Mouse (Mus musculus) neural tube, embryonic 11.5 days (tissue): Measurements from ENCODE around the gene Nr0b2. TPM values are rescaled to one million over a fixed set of nuclear protein-coding genes. Genes with fewer than 3 reads are reported as not detected.

Experiments
- ATAC-seq: fragments of 200-750 bp; cut with Nextera tagmentation; 2 replicates; pipeline ENCODE4 v1.8.0; 2017; ENCODE audit warnings: moderate number of reproducible peaks, mild to moderate bottlenecking, moderate TSS enrichment, moderate library complexity; ENCODE audit not compliant: insufficient read depth, low FRiP score, low TSS enrichment
- DNase-seq: peaks from one replicate; pipeline ENCODE4 v3.0.0-alpha.2; 2015; ENCODE audit warnings: low spot score
- H3K27ac ChIP-seq: fragments of 300-500 bp; sonication (generic); 2 replicates; pipeline ENCODE4 v1.5.1; 2014; ENCODE audit warnings: low read depth, mild to moderate bottlenecking, low read length
- H3K27me3 ChIP-seq: fragments of 300-500 bp; sonication (generic); 2 replicates; pipeline ENCODE4 v1.6.1; 2014; ENCODE audit warnings: mild to moderate bottlenecking, low read length, mixed read lengths; ENCODE audit not compliant: control insufficient read depth, insufficient read depth
- H3K36me3 ChIP-seq: fragments of 300-500 bp; sonication (generic); 2 replicates; pipeline ENCODE4 v1.6.1; 2014; ENCODE audit warnings: mild to moderate bottlenecking, low read length, moderate library complexity, mixed read lengths; ENCODE audit not compliant: control insufficient read depth, insufficient read depth
- H3K4me1 ChIP-seq: fragments of 300-500 bp; sonication (generic); 2 replicates; pipeline ENCODE4 v1.6.1; 2014; ENCODE audit warnings: low read length, mixed read lengths; ENCODE audit not compliant: control insufficient read depth, insufficient read depth
- H3K4me2 ChIP-seq: fragments of 300-500 bp; sonication (generic); 2 replicates; pipeline ENCODE4 v1.6.1; 2014; ENCODE audit warnings: low read depth, mild to moderate bottlenecking, moderate library complexity
- H3K4me3 ChIP-seq: fragments of 300-500 bp; sonication (generic); 2 replicates; pipeline ENCODE4 v1.5.1; 2014; ENCODE audit warnings: low read depth, low read length
- H3K9ac ChIP-seq: fragments of 300-500 bp; sonication (generic); 2 replicates; pipeline ENCODE4 v1.6.1; 2014; ENCODE audit warnings: mild to moderate bottlenecking, low read length
- H3K9me3 ChIP-seq: fragments of 300-500 bp; sonication (generic); 2 replicates; pipeline ENCODE4 v1.6.1; 2016; ENCODE audit warnings: low read length; ENCODE audit not compliant: control insufficient read depth
- WGBS: fragments of 180-500 bp; shearing (Covaris S2); extraction: QIAGEN DNeasy Blood & Tissue Kit; methylation state at CpG from one replicate; pipeline ENCODE4 v1.1.7; 2014; 5-methylcytosine and 5-hydroxymethylcytosine counted together
- polyA plus RNA-seq: library from polyadenylated mRNA; unstranded; fragments of >200 nt; fragmentation: Nextera tagmentation; extraction: Ambion mirVana; gene quantifications from 2 replicates; pipeline ENCODE4 v1.2.1, GENCODE M21; 2014

Nr0b2 gene
- polyA plus RNA-seq, 1 experiment from 2014 or later, result not detected

- H3K36me3 ChIP-seq, result no peaks in the 10 kb centered on the region
Observed at GRCm38 (mm10) chr4:133552029-133552428, 1.1 kb upstream of the Nr0b2 start.

DNA sequence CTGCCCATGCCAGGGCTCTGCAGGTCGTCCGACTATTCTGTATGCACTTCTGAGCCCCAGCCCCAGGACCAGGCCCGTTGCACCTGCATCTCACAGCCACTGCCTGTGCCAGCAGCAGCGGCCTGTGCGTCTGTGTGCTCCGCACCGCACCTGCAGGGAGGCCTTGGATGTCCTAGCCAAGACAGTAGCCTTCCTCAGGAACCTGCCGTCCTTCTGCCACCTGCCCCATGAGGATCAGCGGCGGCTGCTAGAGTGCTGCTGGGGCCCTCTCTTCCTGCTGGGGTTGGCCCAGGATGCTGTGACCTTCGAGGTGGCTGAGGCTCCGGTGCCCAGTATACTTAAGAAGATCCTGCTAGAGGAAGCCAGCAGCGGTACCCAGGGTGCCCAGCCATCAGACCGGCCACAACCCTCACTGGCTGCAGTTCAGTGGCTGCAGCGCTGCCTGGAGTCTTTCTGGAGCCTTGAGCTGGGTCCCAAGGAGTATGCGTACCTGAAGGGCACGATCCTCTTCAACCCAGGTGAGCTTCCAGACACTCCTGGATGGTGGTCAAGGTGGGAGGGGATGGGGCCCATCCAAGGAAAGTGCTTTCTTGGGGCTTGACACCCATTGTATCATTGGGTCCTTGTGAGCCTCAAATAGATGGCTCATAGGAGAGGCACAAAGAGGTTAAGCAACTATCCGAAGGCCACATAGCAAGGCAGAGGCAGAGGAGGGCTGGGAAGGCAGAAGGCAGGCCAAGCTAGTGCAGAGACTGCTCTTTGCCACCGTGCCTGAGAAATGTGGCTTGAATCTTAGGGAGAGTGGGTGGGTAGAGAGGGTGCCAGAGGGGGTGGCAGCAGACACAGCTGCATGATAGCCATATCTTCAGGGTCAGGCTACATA lies 513 bp downstream of the Nr0b2 start:
- ATAC-seq (no peak), DNase-seq (no peak)
- H3K36me3 ChIP-seq, result no peaks in the 10 kb centered on the region
- no peaks in the 10 kb centered on the region for H3K4me1 ChIP-seq
- 77% methylated on average over 19 of the region's 19 CpGs for WGBS
- no peaks in the 10 kb centered on the region for H3K27me3 ChIP-seq
- no peak overlapping the region for H3K4me3 ChIP-seq
- no peak overlapping the region for H3K9ac ChIP-seq
- no peaks in the 10 kb centered on the region for H3K9me3 ChIP-seq
- no peak overlapping the region for H3K4me2 ChIP-seq
- no peak overlapping the region for H3K27ac ChIP-seq

More at GRCm38 (mm10) chr4:133552029-133552428, 1.1 kb upstream of the Nr0b2 start:
- Histone ChIP-seq H3K9me3 (no peaks in the 10 kb centered on the region), H3K4me3 (no peak overlapping the region), H3K27me3 (no peaks in the 10 kb centered on the region), H3K9ac (no peak overlapping the region), H3K27ac (no peak overlapping the region), H3K4me2 (no peak overlapping the region), H3K4me1 (no peaks in the 10 kb centered on the region)
- 79% methylated on average over 1 of the region's 1 CpGs for WGBS
- ATAC-seq, result no peak
- DNase-seq, result no peak

GRCm38 (mm10) chr4:133557041-133557717 lies 4.0 kb downstream of the Nr0b2 start:
- H3K27me3 ChIP-seq, result no peaks in the 10 kb centered on the region
- H3K4me3 ChIP-seq, result no peak overlapping the region
- no peak overlapping the region for H3K27ac ChIP-seq
- no peak for DNase-seq
- no peaks in the 10 kb centered on the region for H3K4me1 ChIP-seq
- H3K36me3 ChIP-seq, result no peaks in the 10 kb centered on the region
- H3K9ac ChIP-seq, result no peak overlapping the region
- H3K9me3 ChIP-seq, result no peaks in the 10 kb centered on the region
- H3K4me2 ChIP-seq, result no peak overlapping the region
- 33% methylated on average over 10 of the region's 10 CpGs for WGBS
- no peak for ATAC-seq

GRCm38 (mm10) chr4:133559846-133560245 lies 6.7 kb downstream of the Nr0b2 start:
- 78% methylated on average over 4 of the region's 4 CpGs for WGBS
- ATAC-seq (no peak), DNase-seq (no peak)

GRCm38 (mm10) chr4:133561622-133562021 lies 8.4 kb downstream of the Nr0b2 start:
- Histone ChIP-seq H3K36me3 (no peaks in the 10 kb centered on the region), H3K27ac (no peak overlapping the region), H3K9me3 (no peaks in the 10 kb centered on the region), H3K9ac (no peak overlapping the region), H3K4me3 (no peak overlapping the region), H3K4me1 (no peaks in the 10 kb centered on the region), H3K4me2 (no peak overlapping the region), H3K27me3 (no peaks in the 10 kb centered on the region)
- no peak for DNase-seq
- WGBS, result 49% methylated on average over 4 of the region's 4 CpGs
- ATAC-seq, result no peak

More at GRCm38 (mm10) chr4:133559846-133560245, 6.7 kb downstream of the Nr0b2 start:
- Histone ChIP-seq H3K4me2 (no peak overlapping the region), H3K9ac (no peak overlapping the region), H3K9me3 (no peaks in the 10 kb centered on the region), H3K4me3 (no peak overlapping the region), H3K27ac (no peak overlapping the region), H3K36me3 (no peaks in the 10 kb centered on the region), H3K4me1 (no peaks in the 10 kb centered on the region), H3K27me3 (no peaks in the 10 kb centered on the region)

DNA sequence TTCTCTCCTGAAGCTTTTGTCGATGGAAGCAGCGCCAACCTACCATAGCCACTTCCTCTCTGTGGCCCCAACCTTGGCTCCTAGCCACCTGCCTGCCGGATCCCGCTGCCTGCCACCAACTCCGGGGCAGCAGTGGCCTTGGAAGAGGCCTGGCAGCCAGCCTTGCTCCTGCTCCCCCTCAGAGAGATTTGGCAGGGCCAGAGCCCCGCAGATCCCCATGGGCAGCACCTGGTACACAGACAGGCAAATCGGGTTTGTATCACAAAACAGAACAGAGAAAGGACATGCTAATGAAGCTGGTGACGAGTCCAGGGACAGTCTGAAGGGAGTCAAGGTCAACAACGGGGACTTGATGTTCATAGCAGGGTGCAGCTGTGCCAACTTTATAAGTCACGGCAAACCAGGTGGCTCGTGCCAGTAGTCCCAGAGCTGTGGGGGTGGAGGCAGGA lies 10.0 kb downstream of the Nr0b2 start:
- no peaks in the 10 kb centered on the region for H3K36me3 ChIP-seq
- DNase-seq (no peak), ATAC-seq (no peak)
- 87% methylated on average over 11 of the region's 11 CpGs for WGBS
- H3K27ac ChIP-seq, result no peak overlapping the region
- H3K27me3 ChIP-seq, result no peaks in the 10 kb centered on the region
- no peak overlapping the region for H3K4me3 ChIP-seq
- H3K4me2 ChIP-seq, result no peak overlapping the region
- H3K9ac ChIP-seq, result no peak overlapping the region
- no peaks in the 10 kb centered on the region for H3K9me3 ChIP-seq
- H3K4me1 ChIP-seq, result no peaks in the 10 kb centered on the region

DNA sequence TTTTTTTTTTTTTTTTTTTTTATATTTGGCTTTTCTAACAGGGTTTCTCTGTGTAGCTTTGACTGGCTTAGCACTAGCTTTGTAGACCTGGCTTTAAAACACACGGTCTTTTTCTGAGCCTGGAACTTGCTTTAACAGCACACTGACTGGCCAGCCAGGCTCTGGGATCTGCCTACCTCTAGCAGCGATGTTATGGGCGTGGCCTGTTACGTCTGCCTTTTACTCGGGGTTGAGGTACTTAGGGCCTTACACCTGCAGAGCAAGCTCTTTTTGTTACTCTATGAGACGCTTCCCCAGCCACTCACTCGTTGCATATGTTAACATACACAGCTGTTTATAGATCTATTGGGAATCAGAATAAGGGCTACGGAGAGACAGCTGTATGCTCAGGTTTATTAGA lies 14.1 kb downstream of the Nr0b2 start:
- Histone ChIP-seq H3K36me3 (no peaks in the 10 kb centered on the region), H3K4me2 (no peak overlapping the region), H3K9me3 (no peaks in the 10 kb centered on the region), H3K27ac (no peak overlapping the region), H3K4me3 (no peak overlapping the region), H3K27me3 (no peaks in the 10 kb centered on the region), H3K9ac (no peak overlapping the region), H3K4me1 (no peaks in the 10 kb centered on the region)
- no peak for DNase-seq
- WGBS, result 31% methylated on average over 8 of the region's 8 CpGs
- no peak for ATAC-seq

GRCm38 (mm10) chr4:133569291-133570065 lies 16.3 kb downstream of the Nr0b2 start:
- H3K9ac ChIP-seq, result no peak overlapping the region
- H3K4me3 ChIP-seq, result no peak overlapping the region
- H3K4me1 ChIP-seq, result no peaks in the 10 kb centered on the region
- no peak overlapping the region for H3K27ac ChIP-seq
- DNase-seq (no peak), ATAC-seq (no peak)
- H3K27me3 ChIP-seq, result no peaks in the 10 kb centered on the region
- no peak overlapping the region for H3K4me2 ChIP-seq
- no peaks in the 10 kb centered on the region for H3K36me3 ChIP-seq
- 81% methylated on average over 10 of the region's 10 CpGs for WGBS
- no peaks in the 10 kb centered on the region for H3K9me3 ChIP-seq
